In genomic region chr8:93852087-93852645, GRCm38 (mm10) we compare ENCODE assay signal across 20 mouse cellular contexts. TPM values are rescaled to one million over a fixed set of nuclear protein-coding genes. Genes with fewer than 3 reads are reported as not detected.
A peak's percentile ranks its signal among the peaks of the same experiment; 100 is the strongest.
DNase-seq lines count a peak whose midpoint lies in the region; ATAC-seq and TF ChIP-seq lines count a peak whose summit lies in the region.
"Had no signal": no experiment of that assay in that cellular context is flagged by ENCODE, and none has a peak within 500 bp of the region (broad histone marks: within the 10 kb centered on the region; RNA-seq: fewer than 3 reads in every experiment).

No protein-coding gene starts in this region.

- no peaks in the 10 kb centered on the region for H3K9me3 ChIP-seq in stomach, embryonic 14.5 days (ENCODE audit: control insufficient read depth, low read depth, low read length)
- no peaks in the 10 kb centered on the region for H3K9me3 ChIP-seq in stomach, postnatal 0 days (ENCODE audit: control insufficient read depth, low read length)
- H3K9me3 ChIP-seq: embryonic facial prominence, embryonic 12.5 days; forebrain, embryonic 12.5 days; hindbrain, embryonic 13.5 days; limb, embryonic 12.5 days; liver, embryonic 13.5 days; lung, embryonic 15.5 days; midbrain, embryonic 12.5 days; neural tube, embryonic 15.5 days had no signal

- no peak overlapping the region for H3K4me2 ChIP-seq in stomach, embryonic 14.5 days (replicated peaks; ENCODE audit: low read depth, low read length)
- no peak overlapping the region for H3K4me2 ChIP-seq in stomach, postnatal 0 days (replicated peaks; ENCODE audit: low read depth)
- H3K4me2 ChIP-seq: embryonic facial prominence, embryonic 12.5 days; forebrain, embryonic 12.5 days; hindbrain, embryonic 13.5 days; limb, embryonic 12.5 days; liver, embryonic 13.5 days; lung, embryonic 15.5 days; midbrain, embryonic 12.5 days; neural tube, embryonic 15.5 days had no signal

- H3K4me3 ChIP-seq in heart, adult 2 months = no peak overlapping the region
- H3K4me3 ChIP-seq in stomach, embryonic 14.5 days (ENCODE audit: low read depth, low read length) = no peak overlapping the region
- H3K4me3 ChIP-seq in stomach, postnatal 0 days (ENCODE audit: low read depth, low read length) = no peak overlapping the region
- H3K4me3 ChIP-seq in embryonic fibroblast, embryonic 13.5 days (ENCODE audit: insufficient read depth, low read length) = no peak overlapping the region
- H3K4me3 ChIP-seq: embryonic facial prominence, embryonic 12.5 days; forebrain, embryonic 12.5 days; hindbrain, embryonic 13.5 days; limb, embryonic 12.5 days; liver, embryonic 13.5 days; lung, embryonic 15.5 days; midbrain, embryonic 12.5 days; neural tube, embryonic 15.5 days had no signal

- H3K27ac ChIP-seq in heart, adult 2 months = peak overlapping the region; percentile 31
- H3K27ac ChIP-seq in stomach, embryonic 14.5 days (ENCODE audit: low read length) = no peak overlapping the region
- no peak overlapping the region for H3K27ac ChIP-seq in stomach, postnatal 0 days (replicated peaks)
- H3K27ac ChIP-seq in embryonic fibroblast, embryonic 13.5 days (ENCODE audit: insufficient read depth, low read length) = peak overlapping the region; percentile 70
- H3K27ac ChIP-seq: embryonic facial prominence, embryonic 12.5 days; forebrain, embryonic 12.5 days; hindbrain, embryonic 13.5 days; limb, embryonic 12.5 days; liver, embryonic 13.5 days; lung, embryonic 15.5 days; midbrain, embryonic 12.5 days; neural tube, embryonic 15.5 days had no signal

- no peak for TF ChIP-seq POLR2A in heart, adult 2 months (IDR thresholded peaks at IDR 0.05; ENCODE audit: insufficient read depth, low read depth, low read length)
- no peak for TF ChIP-seq POLR2A in embryonic fibroblast, embryonic 13.5 days (IDR thresholded peaks at IDR 0.05; ENCODE audit: low read depth, low read length)

- H3K27me3 ChIP-seq in heart, adult 2 months (ENCODE audit: control insufficient read depth, insufficient read depth, low read length) = no peaks in the 10 kb centered on the region
- no peaks in the 10 kb centered on the region for H3K27me3 ChIP-seq in stomach, embryonic 14.5 days (ENCODE audit: control insufficient read depth, insufficient read depth, low read length)
- H3K27me3 ChIP-seq in stomach, postnatal 0 days (ENCODE audit: control insufficient read depth, insufficient read depth, low read length) = no peaks in the 10 kb centered on the region
- H3K27me3 ChIP-seq: embryonic facial prominence, embryonic 12.5 days; forebrain, embryonic 12.5 days; hindbrain, embryonic 13.5 days; limb, embryonic 12.5 days; liver, embryonic 13.5 days; lung, embryonic 15.5 days; midbrain, embryonic 12.5 days; neural tube, embryonic 15.5 days had no signal

- no peak for TF ChIP-seq CTCF in heart, adult 2 months (IDR thresholded peaks at IDR 0.05)
- TF ChIP-seq CTCF in stomach, postnatal 0 days (IDR thresholded peaks at IDR 0.05; ENCODE audit: low read depth) = no peak
- TF ChIP-seq CTCF in embryonic fibroblast, embryonic 13.5 days (IDR thresholded peaks at IDR 0.05; ENCODE audit: borderline replicate concordance, insufficient read depth, low read length) = no peak

- H3K4me1 ChIP-seq in heart, adult 2 months (ENCODE audit: control insufficient read depth, insufficient read depth, low read length) = peaks cover 6% of the 10 kb centered on the region
- H3K4me1 ChIP-seq in stomach, embryonic 14.5 days (ENCODE audit: control insufficient read depth, insufficient read depth, low read length) = peaks cover 4% of the 10 kb centered on the region; the same call in 1 of the 2 replicates
- H3K4me1 ChIP-seq in stomach, postnatal 0 days (replicated peaks; ENCODE audit: control insufficient read depth, insufficient read depth) = 0 out of 2 replicates have a peak, but pooled peaks cover 2% of the 10 kb centered on the region
- peaks cover 6% of the 10 kb centered on the region for H3K4me1 ChIP-seq in embryonic fibroblast, embryonic 13.5 days (ENCODE audit: control insufficient read depth, insufficient read depth, low read length)
- H3K4me1 ChIP-seq: limb, embryonic 12.5 days; lung, embryonic 15.5 days had no signal

- 61% methylated on average over 11 of the region's 11 CpGs for WGBS in heart, adult 2 months
- WGBS in stomach, embryonic 14.5 days = 41% methylated on average over 11 of the region's 11 CpGs
- 33% methylated on average over 11 of the region's 11 CpGs for WGBS in stomach, postnatal 0 days

- H3K9ac ChIP-seq in heart, adult 2 months (ENCODE audit: low read depth, low read length) = no peak overlapping the region
- H3K9ac ChIP-seq in stomach, embryonic 14.5 days (replicated peaks; ENCODE audit: low read depth, low read length) = no peak overlapping the region
- no peak overlapping the region for H3K9ac ChIP-seq in stomach, postnatal 0 days (ENCODE audit: low read length)
- H3K9ac ChIP-seq: embryonic facial prominence, embryonic 12.5 days; forebrain, embryonic 12.5 days; hindbrain, embryonic 13.5 days; limb, embryonic 12.5 days; liver, embryonic 13.5 days; lung, embryonic 15.5 days; midbrain, embryonic 12.5 days; neural tube, embryonic 15.5 days had no signal

- peak; percentile 42; the same call in 1 of the 2 replicates for ATAC-seq in stomach, embryonic 14.5 days (ENCODE audit: insufficient number of reproducible peaks, insufficient read depth, low FRiP score, low read depth)
- no peak for ATAC-seq in stomach, postnatal 0 days (ENCODE audit: low FRiP score, low TSS enrichment)
- ATAC-seq: intestine, embryonic 16.5 days had no signal

- no peak for TF ChIP-seq EP300 in heart, adult 2 months (IDR thresholded peaks at IDR 0.05; ENCODE audit: insufficient read depth, low read depth, low read length)
- TF ChIP-seq EP300 in stomach, postnatal 0 days (optimal IDR thresholded peaks at IDR 0.05) = no peak

- no peaks in the 10 kb centered on the region for H3K79me2 ChIP-seq in heart, adult 2 months (replicated peaks; ENCODE audit: control insufficient read depth, insufficient read depth, low read length)

- no peak for DNase-seq in heart, adult 2 months
- DNase-seq in heart, postnatal 36 days = no peak
- DNase-seq in stomach, postnatal 0 days (ENCODE audit: low spot score) = no peak
- DNase-seq in embryo, embryonic 10.5 days (ENCODE audit: low spot score) = no peak
- DNase-seq in embryo, embryonic 9.5 days (ENCODE audit: extremely low spot score) = no peak
- DNase-seq in ovary, postnatal 14 days (ENCODE audit: low spot score) = no peak
- DNase-seq: cerebellum, adult 11-12 months; cerebellum, postnatal 25 days; kidney, postnatal 36 days; liver, embryonic 13.5 days had no signal

- no peaks in the 10 kb centered on the region for H3K36me3 ChIP-seq in heart, adult 2 months (ENCODE audit: control insufficient read depth, insufficient read depth, low read length)
- no peaks in the 10 kb centered on the region for H3K36me3 ChIP-seq in stomach, embryonic 14.5 days (ENCODE audit: control insufficient read depth, insufficient read depth, low read length)
- no peaks in the 10 kb centered on the region for H3K36me3 ChIP-seq in stomach, postnatal 0 days (ENCODE audit: control insufficient read depth, insufficient read depth, low read length)
- H3K36me3 ChIP-seq: embryonic facial prominence, embryonic 12.5 days; forebrain, embryonic 12.5 days; hindbrain, embryonic 13.5 days; limb, embryonic 12.5 days; liver, embryonic 13.5 days; lung, embryonic 15.5 days; midbrain, embryonic 12.5 days; neural tube, embryonic 15.5 days had no signal

- intact Hi-C loops in heart, adult 2 months (cut with DNase I) = no loop called here
- intact Hi-C loops in heart, postnatal 36 days (cut with DNase I) = no loop called here

RNA-seq across cellular contexts. Expression of gene Gnao1, which starts 42.4 kb away (rescaled TPM):
- total RNA-seq in heart, adult 2 months (2021) = 10 to 100 TPM; 22.4 to 23.7 TPM
- 26.7 and 28.3 TPM in 2 replicates for polyA plus RNA-seq in heart, adult 2 months (2012; rRNA removed)
- 10 to 100 TPM; 26.6 to 27.0 TPM for total RNA-seq in heart, postnatal 36 days (2021)
- polyA plus RNA-seq in stomach, embryonic 14.5 days (2014; fragmentation: Nextera tagmentation; extraction: Ambion mirVana) = 14.0 and 14.1 TPM in 2 replicates
- polyA plus RNA-seq in stomach, postnatal 0 days (2015; fragmentation: Nextera tagmentation; extraction: Ambion mirVana) = 7.2 and 9.5 TPM in 2 replicates
- polyA plus RNA-seq in embryonic fibroblast, embryonic 13.5 days (2011; ENCODE audit: insufficient read length, low read depth, missing spikeins) = 11.9 and 19.8 TPM in 2 replicates

Comparison
In these comparisons a context has a peak if more than half of its experiments do, and no peak if none do; other contexts are left out.
1. H3K27ac ChIP-seq: peak in heart, adult 2 months (single experiment) and embryonic fibroblast, embryonic 13.5 days (single experiment); none in stomach, embryonic 14.5 days (single experiment) and stomach, postnatal 0 days (single experiment).